Mouse (Mus musculus): ENCODE measurements at regions not wholly inside any gene's neighbourhood (a gene's known extent, or its start where the extent isn't known, plus 50 kb on each side); places are given as distances from the start of the nearest gene placed in this dataset.

GRCm38 (mm10) chr13:43939375-43939774, 154.8 kb downstream of the Cd83 start:
- TF ChIP-seq CTCF (IDR thresholded peaks at IDR 0.05; ENCODE audit: control insufficient read depth, insufficient read depth, low read length) (no peak), POLR2A (IDR thresholded peaks at IDR 0.05; ENCODE audit: borderline replicate concordance, control insufficient read depth, low read depth, low read length) (no peak)

Data from bone marrow, adult 2 months (tissue).